Mouse (Mus musculus) skeletal muscle tissue, adult 2 months (tissue): ENCODE measurements at regions not wholly inside any gene's neighbourhood (a gene's known extent, or its start where the extent isn't known, plus 50 kb on each side); places are given as distances from the start of the nearest gene placed in this dataset.

Experiments
- DNase-seq: peaks from one replicate; pipeline ENCODE4 v3.0.0-alpha.2; 2012; ENCODE audit warnings: low read depth, low spot score

- DNase-seq: no peak
Measured at GRCm38 (mm10) chr1:34739621-34740020, 103.2 kb downstream of the Fam168b start.

- DNase-seq: no peak
Measured at GRCm38 (mm10) chr1:34740891-34741290, 102.0 kb downstream of the Fam168b start.

GRCm38 (mm10) chr1:34742234-34742633, 100.6 kb downstream of the Fam168b start:
- DNase-seq: no peak

- no peak for DNase-seq
Measured at GRCm38 (mm10) chr1:34745881-34746280, 97.0 kb downstream of the Fam168b start.

GRCm38 (mm10) chr1:34749161-34750040, 93.5 kb downstream of the Fam168b start:
- DNase-seq: no peak

- DNase-seq: no peak
Measured at GRCm38 (mm10) chr1:34750061-34751054, 92.5 kb downstream of the Fam168b start.

GRCm38 (mm10) chr1:34751128-34751527, 91.7 kb downstream of the Fam168b start:
- DNase-seq: no peak

GRCm38 (mm10) chr1:34753581-34753980, 89.3 kb downstream of the Fam168b start:
- no peak for DNase-seq

GRCm38 (mm10) chr1:34760547-34760946, 82.3 kb downstream of the Fam168b start:
- DNase-seq: no peak

GRCm38 (mm10) chr1:34761436-34761835, 81.4 kb downstream of the Fam168b start:
- no peak for DNase-seq

- DNase-seq: no peak
Measured at GRCm38 (mm10) chr1:34761870-34762269, 81.0 kb downstream of the Fam168b start.
